Mouse (Mus musculus) MEL (cell line): ENCODE results near the gene Lingo1.

ENCODE experiments used
- CHD2 ChIP-seq: IDR thresholded peaks from 2 replicates; pipeline ENCODE4 v1.6.1; 2011; ENCODE audit warnings: low read length, improper control_type of control experiment
- CTCF ChIP-seq, 3 experiments: IDR thresholded peaks in 2 of 3; conservative IDR thresholded peaks in 1 of 3; 2 replicates each; pipeline ENCODE4 v1.5.1; 2011 to 2012; ENCODE audit warnings: low read length in 3 of 3, low read depth in 2 of 3, mild to moderate bottlenecking in 2 of 3, improper control_type of control experiment in 1 of 3, inconsistent platforms in 1 of 3, mixed read lengths in 1 of 3, moderate library complexity in 1 of 3; ENCODE audit not compliant: control insufficient read depth in 1 of 3, insufficient read depth in 1 of 3, poor library complexity in 1 of 3, severe bottlenecking in 1 of 3
- E2F4 ChIP-seq: IDR thresholded peaks from 2 replicates; pipeline ENCODE4 v1.6.1; 2011; ENCODE audit warnings: low read depth, low read length, improper control_type of control experiment, borderline replicate concordance
- HCFC1 ChIP-seq: IDR thresholded peaks from 2 replicates; pipeline ENCODE4 v1.6.1; 2012; ENCODE audit warnings: low read depth, mild to moderate bottlenecking, inconsistent platforms, low read length, improper control_type of control experiment, moderate library complexity
- MAFK ChIP-seq: IDR thresholded peaks from 2 replicates; pipeline ENCODE4 v1.6.1; 2011; ENCODE audit warnings: low read depth, mild to moderate bottlenecking, low read length, improper control_type of control experiment, borderline replicate concordance
- MEF2A ChIP-seq: IDR thresholded peaks from 2 replicates; pipeline ENCODE4 v1.6.1; 2014; ENCODE audit warnings: low read depth, mild to moderate bottlenecking, inconsistent platforms, low read length, improper control_type of control experiment; ENCODE audit not compliant: poor library complexity, insufficient replicate concordance, severe bottlenecking; ENCODE audit errors: extremely low read depth
- NELFE ChIP-seq: IDR thresholded peaks from 2 replicates; pipeline ENCODE4 v1.6.1; 2011; ENCODE audit warnings: low read depth, low read length, improper control_type of control experiment
- POLR2A ChIP-seq, 2 experiments: IDR thresholded peaks; 2 replicates each; pipeline ENCODE4 v1.6.1; 2011 to 2012; ENCODE audit warnings: low read length in 2 of 2, mild to moderate bottlenecking in 2 of 2, control low read depth in 1 of 2, improper control_type of control experiment in 1 of 2, low read depth in 1 of 2, moderate library complexity in 1 of 2; ENCODE audit not compliant: control insufficient read depth in 1 of 2, insufficient read depth in 1 of 2, poor library complexity in 1 of 2
- RCOR1 ChIP-seq: IDR thresholded peaks from 2 replicates; pipeline ENCODE4 v1.6.1; 2012; ENCODE audit warnings: low read depth, mild to moderate bottlenecking, inconsistent platforms, low read length, improper control_type of control experiment
- TCF12 ChIP-seq: IDR thresholded peaks from 2 replicates; pipeline ENCODE4 v1.6.1; 2014; ENCODE audit warnings: low read depth, mild to moderate bottlenecking, inconsistent platforms, low read length, improper control_type of control experiment, moderate library complexity
- UBTF ChIP-seq: IDR thresholded peaks from 2 replicates; pipeline ENCODE4 v1.6.1; 2012; ENCODE audit warnings: low read depth, mild to moderate bottlenecking, inconsistent platforms, low read length, improper control_type of control experiment, moderate library complexity, borderline replicate concordance; ENCODE audit not compliant: insufficient read depth
- USF1 ChIP-seq: IDR thresholded peaks from 2 replicates; pipeline ENCODE4 v1.6.1; 2014; ENCODE audit warnings: low read depth, mild to moderate bottlenecking, inconsistent platforms, low read length, improper control_type of control experiment, moderate library complexity

DNA sequence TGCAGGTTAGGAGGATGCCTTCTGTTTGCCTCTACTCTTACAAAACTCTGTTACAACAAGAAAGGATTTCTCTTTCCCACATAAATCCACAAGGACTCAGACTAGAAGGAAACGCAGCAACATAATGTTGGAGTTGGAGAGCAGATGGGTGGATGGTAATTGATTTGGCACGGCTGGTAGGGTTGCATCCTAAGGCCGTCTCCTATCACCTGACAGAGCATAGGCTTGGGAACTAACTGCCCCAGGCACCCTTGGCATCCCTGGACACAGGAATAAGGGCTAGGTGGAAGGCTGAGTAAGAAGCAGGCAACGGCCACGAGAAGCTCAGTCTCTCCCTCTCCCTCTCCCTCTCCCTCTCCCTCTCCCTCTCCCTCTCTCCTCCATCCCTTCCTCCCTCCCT is 48.2 kb downstream of the Lingo1 start:
- no peak for TF ChIP-seq CTCF (IDR thresholded peaks at IDR 0.05 in 2 of 3, conservative IDR thresholded peaks at IDR 0.05 in 1 of 3; ENCODE audit: control insufficient read depth in 1 of 3, insufficient read depth in 1 of 3, low read depth in 2 of 3, low read length in 3 of 3, poor library complexity in 1 of 3, severe bottlenecking in 1 of 3)
- TF ChIP-seq HCFC1, result no peak
- TF ChIP-seq USF1, result no peak
- no peak for TF ChIP-seq MAFK
- no peak for TF ChIP-seq E2F4
- no peak for TF ChIP-seq MEF2A
- no peak for TF ChIP-seq CHD2
- no peak for TF ChIP-seq POLR2A (IDR thresholded peaks at IDR 0.05; ENCODE audit: control insufficient read depth in 1 of 2, insufficient read depth in 1 of 2, low read depth in 1 of 2, low read length in 2 of 2, poor library complexity in 1 of 2)
- TF ChIP-seq NELFE, result no peak
- TF ChIP-seq TCF12, result no peak
- no peak for TF ChIP-seq UBTF
- TF ChIP-seq RCOR1, result no peak
